21 mouse cellular contexts compared by ENCODE assay signal in the genomic region with DNA sequence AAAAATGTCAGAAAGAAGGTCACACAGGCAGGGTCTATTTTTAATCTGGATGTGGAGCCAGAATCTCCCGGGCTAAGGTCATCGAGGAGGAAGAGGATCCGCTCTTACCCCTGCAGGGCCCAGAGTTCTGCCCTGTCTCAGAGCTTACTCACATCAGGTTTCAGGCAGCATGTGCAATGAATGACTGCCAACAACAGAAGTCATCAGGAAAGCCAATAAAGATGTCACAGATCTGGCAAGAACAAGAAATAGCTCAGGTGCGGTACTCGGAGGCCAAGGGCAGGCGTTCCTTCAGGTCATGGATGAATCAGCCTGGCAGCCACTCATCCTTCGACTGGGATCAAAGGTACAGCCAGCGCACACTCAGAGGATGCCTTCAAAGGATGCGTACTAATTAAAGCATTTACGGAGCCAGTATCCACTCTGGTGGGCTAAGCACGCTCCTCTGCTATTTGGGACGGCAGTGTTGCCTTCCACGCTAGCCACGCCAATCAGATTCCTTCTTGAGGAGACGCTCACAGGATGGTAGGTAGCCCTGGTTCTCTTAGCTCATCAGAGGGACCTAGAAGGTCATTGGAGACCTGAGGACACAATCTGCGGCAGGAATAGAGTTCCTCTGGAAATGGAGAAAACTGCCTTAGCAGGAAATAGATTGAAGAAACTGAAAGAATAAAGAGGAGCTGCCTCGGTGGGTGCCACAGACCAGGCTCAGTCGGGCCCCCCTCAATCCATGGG. TPM values are rescaled to one million over a fixed set of nuclear protein-coding genes. Genes with fewer than 3 reads are reported as not detected.
A peak's percentile ranks its signal among the peaks of the same experiment; 100 is the strongest.
DNase-seq lines count a peak whose midpoint lies in the region; TF ChIP-seq lines count a peak whose summit lies in the region.
"Had no signal": no experiment of that assay in that cellular context is flagged by ENCODE, and none has a peak within 500 bp of the region (broad histone marks: within the 10 kb centered on the region; RNA-seq: fewer than 3 reads in every experiment).

No protein-coding gene starts in this region.

- intact Hi-C loops in gastrocnemius, adult 2 months (cut with DNase I), result no loop called here

- DNase-seq in gastrocnemius, adult 2 months, result peak; percentile 21
- no peak for DNase-seq in gastrocnemius, adult 8-10 months (ENCODE audit: low spot score in 2 of 2)
- DNase-seq in 3T3-L1 (ENCODE audit: low read depth, low spot score) (peak; percentile 23), ES-E14 (ENCODE audit: low read depth, low spot score) (no peak)
- DNase-seq in adrenal gland, postnatal 14 days, result peak; percentile 45
- DNase-seq in layer of hippocampus, postnatal 25 days (ENCODE audit: extremely low spot score in 1 of 2, low spot score in 1 of 2), result no peak
- DNase-seq in kidney, adult 11 months, result no peak
- DNase-seq: embryo, embryonic 11 days; kidney, adult 18-20 months; liver, embryonic 13.5 days; lung, embryonic 14.5 days; lung, postnatal 36 days; retina, postnatal 1 day; thymus, adult 18-20 months; thymus, postnatal 4 days had no signal

- peak overlapping the region; percentile 40; the same call in 1 of the 2 replicates for H3K27ac ChIP-seq in gastrocnemius, adult 2 months
- peak overlapping the region; percentile 44; the same call in 1 of the 2 replicates for H3K27ac ChIP-seq in ES-E14 (ENCODE audit: insufficient read depth, low read depth, low read length, poor library complexity, severe bottlenecking)
- H3K27ac ChIP-seq: kidney, postnatal 0 days; limb, embryonic 12.5 days; liver, embryonic 13.5 days; stomach, embryonic 15.5 days had no signal

- H3K9ac ChIP-seq in ES-E14 (ENCODE audit: insufficient read depth, low read depth, low read length, poor library complexity, severe bottlenecking), result peak overlapping the region; percentile 30; the same call in 1 of the 2 replicates
- H3K9ac ChIP-seq: limb, embryonic 12.5 days; liver, embryonic 13.5 days; lung, embryonic 14.5 days; stomach, embryonic 15.5 days had no signal

- H3K36me3 ChIP-seq in ES-E14 (ENCODE audit: control insufficient read depth, insufficient read depth, low read length, poor library complexity, severe bottlenecking), result no peaks in the 10 kb centered on the region
- H3K36me3 ChIP-seq: limb, embryonic 12.5 days; liver, embryonic 13.5 days; stomach, embryonic 15.5 days had no signal

- in situ Hi-C loops in ES-E14 (cut with MboI; ENCODE audit: low sequenced_read_pairs in 2 of 2, unreplicated experiment in 2 of 2), result no loop called here

- no peak for TF ChIP-seq CTCF in gastrocnemius, adult 2 months (IDR thresholded peaks at IDR 0.05)

- no peak overlapping the region for H3K4me3 ChIP-seq in gastrocnemius, adult 2 months
- no peak overlapping the region for H3K4me3 ChIP-seq in ES-E14 (ENCODE audit: insufficient read depth in 1 of 2, low read depth in 1 of 2, low read length in 2 of 2, poor library complexity in 1 of 2, severe bottlenecking in 1 of 2)
- H3K4me3 ChIP-seq: limb, embryonic 12.5 days; liver, embryonic 13.5 days; stomach, embryonic 15.5 days had no signal

- peaks cover 14% of the 10 kb centered on the region in 2 experiments for H3K4me1 ChIP-seq in ES-E14 (ENCODE audit: control insufficient read depth in 2 of 2, insufficient read depth in 2 of 2, low read length in 2 of 2, poor library complexity in 1 of 2)
- H3K4me1 ChIP-seq: liver, embryonic 13.5 days had no signal

- H3K9me3 ChIP-seq in ES-E14 (ENCODE audit: control insufficient read depth, insufficient read depth, low read depth, low read length), result no peaks in the 10 kb centered on the region
- H3K9me3 ChIP-seq: limb, embryonic 12.5 days; liver, embryonic 13.5 days; stomach, embryonic 15.5 days had no signal

TF ChIP-seq in ES-E14, 5 proteins besides CTCF, POLR2A, EP300 and RAD21:
- TF ChIP-seq CHD2 (IDR thresholded peaks at IDR 0.05; ENCODE audit: low read depth, low read length), result no peak
- TF ChIP-seq ZC3H11A (IDR thresholded peaks at IDR 0.05; ENCODE audit: borderline replicate concordance, low read depth, low read length), result no peak
- TF ChIP-seq HCFC1 (IDR thresholded peaks at IDR 0.05; ENCODE audit: borderline replicate concordance, insufficient read depth, low read length), result no peak
- TF ChIP-seq ZNF384 (IDR thresholded peaks at IDR 0.05; ENCODE audit: low read depth, low read length), result no peak
- no peak for TF ChIP-seq MAFK (IDR thresholded peaks at IDR 0.05; ENCODE audit: insufficient read depth, low read depth, low read length)

RNA-seq across cellular contexts. Expression of gene Apobec3, which starts 16.0 kb away (rescaled TPM):
- total RNA-seq in gastrocnemius, adult 2 months (2021), result 1 to 10 TPM; 2.4 to 2.6 TPM
- 1 to 10 TPM; 1.4 to 2.4 (median 2.0) TPM for total RNA-seq in gastrocnemius, adult 8-10 months (2022)
- 39.9 and 42.4 TPM in 2 replicates for total RNA-seq in ES-E14 (2012; rRNA removed)
- 19.8 and 38.2 TPM in 2 replicates for total RNA-seq in adrenal gland, postnatal 14 days (2021)
- 1 to 10 TPM; 3.7 to 5.0 TPM for total RNA-seq in layer of hippocampus, postnatal 25 days (2021)

RNA-seq across cellular contexts. Expression of gene Cbx6, which starts 40.9 kb away (rescaled TPM):
- 10 to 100 TPM in 1 of 2 experiments, 1 to 10 TPM in 1; 8.4 to 12.6 TPM for total RNA-seq in gastrocnemius, adult 2 months (2021)
- 1 to 10 TPM; 6.1 to 8.5 (median 7.9) TPM for total RNA-seq in gastrocnemius, adult 8-10 months (2022)
- total RNA-seq in ES-E14 (2012; rRNA removed), result 28.2 and 30.1 TPM in 2 replicates
- total RNA-seq in adrenal gland, postnatal 14 days (2021), result 60.1 and 64.8 TPM in 2 replicates
- 100 to 1,000 TPM; 397 to 421 TPM for total RNA-seq in layer of hippocampus, postnatal 25 days (2021)

RNA-seq across cellular contexts. Expression of gene Npcd, which starts 41.4 kb away (rescaled TPM):
- total RNA-seq in gastrocnemius, adult 2 months (2021), result under 1 TPM; 0.22 to 0.38 TPM
- under 1 TPM in 2 of 4 experiments, not detected in 2; 0.32 to 0.47 TPM for total RNA-seq in gastrocnemius, adult 8-10 months (2022)
- total RNA-seq in ES-E14 (2012; rRNA removed), result 3.4 and 9.3 TPM in 2 replicates
- 0.71 and 0.96 TPM in 2 replicates for total RNA-seq in adrenal gland, postnatal 14 days (2021)
- total RNA-seq in layer of hippocampus, postnatal 25 days (2021), result 10 to 100 TPM; 16.8 to 30.2 TPM
- total RNA-seq: granulocyte monocyte progenitor cell, adult 5-6 weeks; hematopoietic stem cell, adult 5-6 weeks; megakaryocyte-erythroid progenitor cell, adult 5-6 weeks had no signal

Comparison
In these comparisons a context has a peak if more than half of its experiments do, and no peak if none do; other contexts are left out.
1. DNase-seq: peak in gastrocnemius, adult 2 months (single experiment), 3T3-L1 (single experiment) and adrenal gland, postnatal 14 days (single experiment); none in gastrocnemius, adult 8-10 months (0 of 2), ES-E14 (single experiment), layer of hippocampus, postnatal 25 days (0 of 2) and kidney, adult 11 months (single experiment).